Mouse (Mus musculus) cerebellum, postnatal 36 days (tissue): ENCODE results near the gene Tmem131.

ENCODE experiments used
- DNase-seq, 2 experiments: peaks; one replicate each; pipeline ENCODE4 v3.0.0; 2021 to 2022; ENCODE audit warnings: mixed read lengths in 2 of 2

The Tmem131 gene

DNA sequence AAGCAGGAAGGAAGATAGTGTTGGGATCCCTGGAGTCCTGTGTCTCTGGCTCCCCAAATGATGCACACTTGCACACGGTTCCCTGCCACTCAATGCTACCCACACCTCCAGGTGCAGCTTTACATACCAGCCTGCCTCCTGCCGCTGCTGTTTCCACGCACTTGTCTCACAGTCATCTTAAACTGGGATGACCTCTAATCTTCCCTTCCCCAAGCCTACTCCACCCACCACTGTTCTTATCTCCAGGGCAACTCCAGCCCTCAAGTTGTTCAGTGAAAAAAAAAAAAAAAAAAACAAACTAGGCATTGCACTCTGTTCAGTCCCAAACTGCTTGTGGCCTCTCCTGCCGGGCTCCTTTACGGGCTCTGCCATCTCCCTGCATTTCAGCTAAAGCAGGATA lies at the start of gene Tmem131:
Tmem131 (minus strand) TSS at position 14 of the 400 bp plus-strand sequence.
- no peak for DNase-seq

- no peak for DNase-seq
Observed at GRCm38 (mm10) chr1:36988561-36988960, 45.1 kb upstream of the Tmem131 start.

GRCm38 (mm10) chr1:36988161-36988560 lies 44.7 kb upstream of the Tmem131 start:
- DNase-seq = no peak

- no peak for DNase-seq
Observed at GRCm38 (mm10) chr1:36987172-36988148, 44.0 kb upstream of the Tmem131 start.

GRCm38 (mm10) chr1:36986396-36987160 lies 43.1 kb upstream of the Tmem131 start:
- DNase-seq = no peak

DNA sequence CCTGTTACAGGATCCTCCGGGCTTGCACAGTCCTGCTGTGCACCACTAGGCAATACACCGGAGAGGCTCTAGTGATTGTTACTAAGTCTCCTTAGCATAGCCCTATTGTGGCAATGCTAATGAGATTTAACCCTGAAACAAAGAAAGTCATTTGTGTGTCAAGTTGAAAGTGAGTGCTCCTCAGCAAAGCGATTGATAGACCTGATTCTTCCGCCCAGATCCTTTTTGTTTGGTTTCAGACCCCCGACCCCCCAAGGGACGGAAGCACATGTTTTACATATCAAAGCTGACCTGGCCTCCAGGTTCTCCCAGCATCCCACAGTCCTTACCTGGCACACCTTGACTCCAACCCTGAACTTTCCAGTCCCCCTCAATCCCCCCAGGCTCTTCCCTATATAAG lies 42.4 kb upstream of the Tmem131 start:
- no peak for DNase-seq

DNA sequence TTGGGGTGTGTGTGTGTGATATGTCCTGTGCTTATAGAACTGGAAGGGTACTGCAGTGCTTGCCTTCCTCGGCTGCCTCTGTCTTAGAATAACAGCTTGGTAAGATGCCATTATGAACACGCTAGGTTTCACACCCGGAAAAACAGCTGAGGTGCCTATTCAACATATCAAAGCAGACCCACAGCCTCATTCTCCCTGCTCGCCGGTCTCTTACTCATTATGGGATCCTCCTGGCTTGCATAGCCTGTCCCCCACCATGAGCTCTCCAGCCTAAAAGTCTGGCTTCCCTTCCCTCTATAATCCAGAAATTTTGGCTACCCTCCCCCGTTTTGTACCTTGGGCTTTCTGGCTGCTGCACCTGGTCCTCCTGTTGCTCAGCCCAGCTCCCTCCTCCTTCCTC lies 40.9 kb upstream of the Tmem131 start:
- DNase-seq = no peak

GRCm38 (mm10) chr1:36983754-36984153 lies 40.3 kb upstream of the Tmem131 start:
- DNase-seq = no peak

GRCm38 (mm10) chr1:36982191-36982961 lies 38.9 kb upstream of the Tmem131 start:
- no peak for DNase-seq

DNA sequence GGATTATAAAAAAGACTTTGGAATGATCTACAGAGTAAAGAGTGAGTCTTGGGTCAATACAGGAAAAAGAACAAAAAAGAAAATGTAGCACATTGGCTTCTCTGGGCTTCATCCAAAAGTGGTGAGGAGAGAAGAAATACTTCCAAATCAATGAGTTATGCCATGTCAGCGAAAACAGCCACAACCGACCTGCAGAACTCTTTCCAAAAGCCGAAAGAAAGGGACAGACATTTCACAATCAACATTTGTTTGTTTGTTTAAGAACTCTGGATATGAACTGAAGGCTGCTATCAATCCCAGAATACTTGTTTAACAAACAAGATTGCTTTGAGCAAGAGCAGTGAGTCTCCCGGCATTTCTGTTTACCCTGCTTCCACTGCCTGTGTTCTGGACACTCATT lies 33.3 kb upstream of the Tmem131 start:
- DNase-seq = no peak

DNA sequence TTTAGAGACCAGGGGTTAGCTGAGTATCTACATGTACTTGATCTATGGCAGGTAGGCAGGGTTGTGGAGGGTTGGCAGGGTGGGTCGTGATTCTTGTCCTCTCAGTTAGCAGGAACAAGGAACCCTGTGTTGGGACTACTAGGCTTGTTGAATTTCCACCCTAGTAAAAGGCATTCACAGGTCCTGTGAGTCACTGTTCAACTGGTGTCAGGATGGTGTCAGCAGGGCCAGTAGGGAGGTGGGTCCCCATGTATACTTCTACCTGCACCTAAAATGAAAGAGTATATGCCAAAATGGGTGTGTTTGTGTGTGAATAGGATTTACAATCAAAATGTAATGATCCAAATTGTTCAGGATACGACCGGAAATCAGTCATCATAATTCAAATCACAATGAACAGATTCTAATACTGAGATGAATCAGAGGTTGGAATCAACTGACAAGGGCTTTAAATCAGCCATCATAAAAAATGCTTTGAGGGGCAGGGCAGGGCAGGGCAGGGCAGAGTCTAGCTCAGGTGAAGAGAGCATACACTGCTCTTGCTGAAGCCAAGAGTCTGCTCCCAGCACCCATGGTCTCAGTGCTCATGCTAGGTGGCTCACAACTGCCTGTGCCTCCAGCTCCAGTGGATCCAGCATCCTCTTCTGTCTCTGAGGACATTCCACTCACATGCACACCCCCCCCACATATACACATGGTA lies 27.6 kb upstream of the Tmem131 start:
- DNase-seq = no peak

GRCm38 (mm10) chr1:36965831-36966230 lies 22.4 kb upstream of the Tmem131 start:
- DNase-seq = no peak

DNA sequence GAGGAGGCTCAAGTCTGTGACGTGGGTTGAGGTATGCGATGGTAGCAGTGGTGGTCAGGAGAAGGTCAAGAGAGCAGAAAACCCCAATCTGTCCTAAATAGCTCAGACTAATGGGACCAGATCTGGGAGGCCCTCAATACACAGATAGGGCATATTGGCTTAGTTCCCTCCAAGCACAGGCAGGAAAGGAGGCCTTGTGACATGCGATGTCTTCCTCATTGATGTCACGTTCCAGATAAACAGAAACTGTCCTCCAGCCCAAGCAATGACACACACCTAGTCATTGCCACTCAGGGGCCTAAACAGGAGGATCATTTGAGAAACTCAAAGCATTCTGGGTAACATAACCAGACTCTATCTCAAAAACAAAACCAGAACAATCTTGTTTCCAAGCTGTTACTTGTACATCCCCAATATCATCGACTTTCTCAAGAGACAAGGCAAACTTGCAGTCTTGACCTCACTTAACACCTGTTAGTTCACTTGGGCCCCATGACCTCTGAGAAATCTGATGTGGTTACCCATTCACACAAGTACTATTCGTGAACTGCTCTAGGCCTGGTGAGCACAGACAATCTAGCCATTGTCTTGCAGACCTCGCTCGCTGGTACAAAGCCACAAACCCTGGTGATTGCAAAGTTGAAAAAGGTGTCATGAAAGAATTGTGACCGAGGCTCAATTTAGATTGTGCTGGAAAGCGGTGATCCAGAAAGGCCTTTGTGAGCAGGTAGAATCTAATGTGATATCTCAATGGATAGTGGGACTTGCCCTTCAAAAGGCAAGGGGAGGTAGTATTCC lies 19.1 kb upstream of the Tmem131 start:
- DNase-seq = no peak

DNA sequence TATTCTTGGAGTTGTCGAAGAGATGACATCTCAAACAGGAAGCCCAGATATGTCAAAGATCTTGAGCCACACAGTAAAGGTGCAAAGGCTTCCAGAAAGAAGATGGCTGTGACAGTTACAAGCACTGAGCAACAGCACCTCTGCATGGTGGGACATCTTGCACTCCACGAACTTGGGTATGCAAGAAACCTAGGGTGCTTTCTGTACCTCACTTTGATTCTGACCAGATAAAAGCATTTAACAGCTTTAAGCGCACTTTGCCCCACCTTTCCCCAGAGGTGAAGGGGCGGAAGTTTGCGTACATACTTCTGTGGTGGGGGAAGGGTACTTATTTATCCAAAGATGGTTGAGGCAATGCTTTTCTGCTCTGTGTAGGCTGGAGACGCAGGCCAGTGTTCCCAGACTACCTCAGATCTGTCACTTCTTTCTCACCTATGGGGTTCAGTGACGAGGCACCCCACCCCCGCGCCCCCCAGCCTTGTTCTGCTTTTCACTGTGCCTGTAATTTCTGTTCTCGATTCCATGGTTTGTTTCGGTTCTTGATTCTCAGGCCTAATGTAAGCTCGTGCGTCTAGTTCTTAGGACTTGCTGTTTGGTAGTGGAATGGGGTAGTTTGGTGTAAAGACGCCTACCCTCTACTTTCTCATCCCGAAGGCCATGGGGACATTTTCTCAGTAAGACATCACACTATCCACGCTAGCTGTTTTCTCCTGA lies 17.2 kb upstream of the Tmem131 start:
- no peak for DNase-seq

DNA sequence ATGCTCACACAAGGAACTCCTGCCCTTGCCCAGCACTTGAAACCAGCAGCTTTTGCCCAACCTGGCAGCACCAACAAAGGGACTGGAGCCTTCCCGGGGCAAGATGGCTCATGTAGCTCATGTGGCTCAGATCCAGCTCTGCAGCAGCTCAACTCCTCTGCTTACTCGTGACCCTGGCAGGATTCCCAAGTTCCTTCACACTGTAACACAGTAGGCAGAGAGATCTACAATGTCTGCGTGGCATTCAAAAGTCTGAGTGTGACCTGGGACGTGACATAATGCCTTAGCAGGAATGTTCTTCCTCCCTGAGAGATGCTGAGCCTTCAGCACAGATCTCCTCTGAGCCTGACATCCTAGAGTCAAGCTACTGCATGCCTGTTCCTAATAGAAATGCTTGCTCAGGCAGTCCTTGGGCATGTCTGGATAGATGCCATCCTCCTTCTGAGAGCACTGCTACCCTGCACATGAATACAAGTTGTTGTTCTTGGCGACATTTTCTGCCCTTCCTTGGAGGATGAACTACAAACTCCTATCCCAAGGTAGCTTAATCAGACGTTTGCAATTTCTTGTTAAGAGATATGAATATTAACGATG lies 6.2 kb upstream of the Tmem131 start:
- DNase-seq = peak; percentile 38 to 45

- no peak for DNase-seq
Observed at GRCm38 (mm10) chr1:36947448-36947847, 4.0 kb upstream of the Tmem131 start.

DNA sequence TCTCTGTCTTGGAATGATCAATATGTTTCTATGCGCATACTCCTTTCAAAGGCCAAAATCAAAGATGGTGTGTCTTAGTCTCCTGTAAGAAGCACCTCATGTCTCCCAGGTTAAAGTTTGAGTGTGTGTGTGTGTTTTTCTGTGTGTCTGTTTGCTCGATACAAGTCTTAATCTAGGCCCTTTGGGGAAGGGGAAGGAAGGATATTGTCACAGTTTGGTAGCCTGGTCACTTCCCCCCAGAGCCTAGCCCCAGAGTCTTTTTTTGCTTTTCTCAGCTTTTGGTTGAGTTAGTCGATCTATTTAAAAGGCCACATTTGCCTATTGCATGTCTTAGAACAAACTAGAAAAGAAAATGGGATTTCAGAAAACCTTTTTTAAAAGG lies 3.1 kb downstream of the Tmem131 start:
- no peak for DNase-seq

- DNase-seq = peak; percentile 89 to 92
Observed at GRCm38 (mm10) chr1:36939506-36940380, 3.7 kb downstream of the Tmem131 start.

- peak; percentile 33 to 38 for DNase-seq
Observed at GRCm38 (mm10) chr1:36938801-36939286, 4.6 kb downstream of the Tmem131 start.
